ENCODE assay signal across 16 mouse cellular contexts in genomic region chr2:119332177-119332661, GRCm38 (mm10). TPM values are rescaled to one million over a fixed set of nuclear protein-coding genes. Genes with fewer than 3 reads are reported as not detected.
DNase-seq lines count a peak whose midpoint lies in the region; ATAC-seq and TF ChIP-seq lines count a peak whose summit lies in the region.
"Had no signal": no experiment of that assay in that cellular context is flagged by ENCODE, and none has a peak within 500 bp of the region (broad histone marks: within the 10 kb centered on the region; RNA-seq: fewer than 3 reads in every experiment).

No protein-coding gene starts in this region.

- no peak for DNase-seq in heart, postnatal 10 days
- DNase-seq in kidney, adult 11 months, result no peak
- DNase-seq in lung, postnatal 0 days (ENCODE audit: low spot score), result no peak
- DNase-seq in lung, adult 18-20 months, result no peak
- DNase-seq: adrenal gland, postnatal 25 days; B cell, adult 2 months; cerebellum, adult 2 months; right cerebral cortex, postnatal 25 days had no signal

- H3K4me3 ChIP-seq in heart, embryonic 12.5 days, result no peak overlapping the region
- H3K4me3 ChIP-seq in kidney, embryonic 16.5 days (ENCODE audit: low read length), result peak overlapping the region; percentile 1; the same call in 1 of the 2 replicates
- no peak overlapping the region; the same call in 1 of the 2 replicates for H3K4me3 ChIP-seq in lung, postnatal 0 days (ENCODE audit: low read depth, low read length)
- H3K4me3 ChIP-seq in hindbrain, embryonic 13.5 days, result no peak overlapping the region
- H3K4me3 ChIP-seq: erythroblast, embryonic 14.5 days; hindbrain, embryonic 10.5 days; left cerebral cortex, adult 2 months had no signal

- peaks cover 11% of the 10 kb centered on the region for H3K4me1 ChIP-seq in heart, embryonic 12.5 days (replicated peaks)
- peaks cover 10% of the 10 kb centered on the region; the same call in 1 of the 2 replicates for H3K4me1 ChIP-seq in kidney, embryonic 16.5 days (ENCODE audit: insufficient read depth, low read length)
- H3K4me1 ChIP-seq in lung, postnatal 0 days (ENCODE audit: insufficient read depth, low read depth, low read length), result peaks cover 4% of the 10 kb centered on the region
- peaks cover 19% of the 10 kb centered on the region for H3K4me1 ChIP-seq in hindbrain, embryonic 13.5 days (replicated peaks)

- intact Hi-C loops in heart, postnatal 10 days (cut with DNase I), result no loop called here

- peak overlapping the region; percentile 19; the same call in 1 of the 2 replicates for H3K4me2 ChIP-seq in heart, embryonic 12.5 days
- H3K4me2 ChIP-seq in kidney, embryonic 16.5 days (replicated peaks; ENCODE audit: low read depth, low read length), result no peak overlapping the region
- H3K4me2 ChIP-seq in lung, postnatal 0 days (replicated peaks; ENCODE audit: low read depth, low read length), result peak overlapping the region; percentile 12; the same call in 1 of the 2 replicates
- no peak overlapping the region for H3K4me2 ChIP-seq in hindbrain, embryonic 13.5 days

- no peak overlapping the region for H3K27ac ChIP-seq in heart, embryonic 12.5 days (ENCODE audit: poor library complexity, severe bottlenecking)
- no peak overlapping the region for H3K27ac ChIP-seq in kidney, embryonic 16.5 days (ENCODE audit: low read length)
- H3K27ac ChIP-seq in lung, postnatal 0 days (ENCODE audit: low read length), result no peak overlapping the region
- H3K27ac ChIP-seq in hindbrain, embryonic 13.5 days, result no peak overlapping the region
- H3K27ac ChIP-seq: hindbrain, embryonic 10.5 days; left cerebral cortex, adult 2 months had no signal

- ATAC-seq in heart, embryonic 12.5 days (ENCODE audit: insufficient number of reproducible peaks, low FRiP score), result no peak
- no peak for ATAC-seq in kidney, embryonic 16.5 days (ENCODE audit: low FRiP score, low TSS enrichment)
- no peak for ATAC-seq in lung, postnatal 0 days
- no peak for ATAC-seq in hindbrain, embryonic 13.5 days (ENCODE audit: low FRiP score)
- ATAC-seq: forebrain, embryonic 16.5 days; inflammation-experienced regulatory T-cells, adult 6 months had no signal

- TF ChIP-seq CTCF in lung, postnatal 0 days (IDR thresholded peaks at IDR 0.05), result no peak

- no peaks in the 10 kb centered on the region for H3K9me3 ChIP-seq in heart, embryonic 12.5 days (replicated peaks)
- H3K9me3 ChIP-seq in kidney, embryonic 16.5 days (ENCODE audit: low read length), result no peaks in the 10 kb centered on the region
- no peaks in the 10 kb centered on the region for H3K9me3 ChIP-seq in lung, postnatal 0 days (ENCODE audit: low read length)
- no peaks in the 10 kb centered on the region for H3K9me3 ChIP-seq in hindbrain, embryonic 13.5 days
- H3K9me3 ChIP-seq: hindbrain, embryonic 10.5 days had no signal

- 66% methylated on average over 24 of the region's 24 CpGs for WGBS in heart, embryonic 12.5 days
- WGBS in kidney, embryonic 16.5 days, result 75% methylated on average over 24 of the region's 24 CpGs
- WGBS in lung, postnatal 0 days, result 71% methylated on average over 24 of the region's 24 CpGs
- WGBS in hindbrain, embryonic 13.5 days, result 74% methylated on average over 24 of the region's 24 CpGs

- no peak overlapping the region for H3K9ac ChIP-seq in heart, embryonic 12.5 days
- no peak overlapping the region for H3K9ac ChIP-seq in kidney, embryonic 16.5 days (replicated peaks; ENCODE audit: low read length)
- H3K9ac ChIP-seq in lung, postnatal 0 days (replicated peaks; ENCODE audit: low read depth), result no peak overlapping the region
- no peak overlapping the region for H3K9ac ChIP-seq in hindbrain, embryonic 13.5 days

- no peak for TF ChIP-seq EP300 in lung, postnatal 0 days (IDR thresholded peaks at IDR 0.05)

- H3K27me3 ChIP-seq in heart, embryonic 12.5 days (replicated peaks), result peaks cover 60% of the 10 kb centered on the region
- peaks cover 44% of the 10 kb centered on the region for H3K27me3 ChIP-seq in kidney, embryonic 16.5 days (ENCODE audit: insufficient read depth, low read length)
- H3K27me3 ChIP-seq in lung, postnatal 0 days (replicated peaks; ENCODE audit: insufficient read depth, low read length), result no peaks in the 10 kb centered on the region
- H3K27me3 ChIP-seq in hindbrain, embryonic 13.5 days, result peaks cover 83% of the 10 kb centered on the region

- H3K36me3 ChIP-seq in heart, embryonic 12.5 days, result 0 out of 2 replicates have a peak, but pooled peaks cover 3% of the 10 kb centered on the region
- no peaks in the 10 kb centered on the region for H3K36me3 ChIP-seq in kidney, embryonic 16.5 days (ENCODE audit: insufficient read depth, low read length)
- no peaks in the 10 kb centered on the region for H3K36me3 ChIP-seq in lung, postnatal 0 days (ENCODE audit: insufficient read depth, low read length)
- H3K36me3 ChIP-seq in hindbrain, embryonic 13.5 days, result no peaks in the 10 kb centered on the region
- H3K36me3 ChIP-seq: hindbrain, embryonic 10.5 days had no signal

RNA-seq across cellular contexts. Expression of gene Dll4, which starts 6.6 kb away (rescaled TPM):
- polyA plus RNA-seq in heart, embryonic 12.5 days (2016; fragmentation: Nextera tagmentation; extraction: Ambion mirVana), result 6.5 and 6.8 TPM in 2 replicates
- 10 to 100 TPM; 23.8 to 27.9 TPM for total RNA-seq in heart, postnatal 10 days (2021)
- polyA plus RNA-seq in kidney, embryonic 16.5 days (2015; fragmentation: Nextera tagmentation; extraction: Ambion mirVana), result 12.9 and 13.5 TPM in 2 replicates
- polyA plus RNA-seq in lung, postnatal 0 days (2015; fragmentation: Nextera tagmentation; extraction: Ambion mirVana), result 22.7 and 25.9 TPM in 2 replicates
- 5.4 and 5.9 TPM in 2 replicates for polyA plus RNA-seq in hindbrain, embryonic 13.5 days (2015; fragmentation: Nextera tagmentation; extraction: Ambion mirVana)
- polyA plus RNA-seq: inflammation-experienced regulatory T-cells, adult 6 months had no signal

RNA-seq across cellular contexts. Expression of gene Chac1, which starts 18.8 kb away (rescaled TPM):
- polyA plus RNA-seq in heart, embryonic 12.5 days (2016; fragmentation: Nextera tagmentation; extraction: Ambion mirVana), result 0.12 and 0.31 TPM in 2 replicates
- 1 to 10 TPM; 3.5 to 7.5 TPM for total RNA-seq in heart, postnatal 10 days (2021)
- polyA plus RNA-seq in kidney, embryonic 16.5 days (2015; fragmentation: Nextera tagmentation; extraction: Ambion mirVana), result 0.86 and 1.3 TPM in 2 replicates
- 1.5 and 1.8 TPM in 2 replicates for polyA plus RNA-seq in lung, postnatal 0 days (2015; fragmentation: Nextera tagmentation; extraction: Ambion mirVana)
- polyA plus RNA-seq in hindbrain, embryonic 13.5 days (2015; fragmentation: Nextera tagmentation; extraction: Ambion mirVana), result 6.1 and 6.7 TPM in 2 replicates
- polyA plus RNA-seq: inflammation-experienced regulatory T-cells, adult 6 months had no signal

RNA-seq across cellular contexts. Expression of gene Vps18, which starts 43.7 kb away (rescaled TPM):
- 15.2 and 15.8 TPM in 2 replicates for polyA plus RNA-seq in heart, embryonic 12.5 days (2016; fragmentation: Nextera tagmentation; extraction: Ambion mirVana)
- 10 to 100 TPM; 13.4 to 13.7 TPM for total RNA-seq in heart, postnatal 10 days (2021)
- 23.0 and 23.1 TPM in 2 replicates for polyA plus RNA-seq in kidney, embryonic 16.5 days (2015; fragmentation: Nextera tagmentation; extraction: Ambion mirVana)
- 11.1 and 11.4 TPM in 2 replicates for polyA plus RNA-seq in lung, postnatal 0 days (2015; fragmentation: Nextera tagmentation; extraction: Ambion mirVana)
- polyA plus RNA-seq in hindbrain, embryonic 13.5 days (2015; fragmentation: Nextera tagmentation; extraction: Ambion mirVana), result 26.0 and 26.1 TPM in 2 replicates

Comparison
In these comparisons a context has a peak if more than half of its experiments do, and no peak if none do; other contexts are left out.
1. H3K4me2 ChIP-seq: peak in heart, embryonic 12.5 days (single experiment) and lung, postnatal 0 days (single experiment); none in kidney, embryonic 16.5 days (single experiment) and hindbrain, embryonic 13.5 days (single experiment).